Mouse (Mus musculus): ENCODE measurements at regions not wholly inside any gene's neighbourhood (a gene's known extent, or its start where the extent isn't known, plus 50 kb on each side); places are given as distances from the start of the nearest gene placed in this dataset.

DNA sequence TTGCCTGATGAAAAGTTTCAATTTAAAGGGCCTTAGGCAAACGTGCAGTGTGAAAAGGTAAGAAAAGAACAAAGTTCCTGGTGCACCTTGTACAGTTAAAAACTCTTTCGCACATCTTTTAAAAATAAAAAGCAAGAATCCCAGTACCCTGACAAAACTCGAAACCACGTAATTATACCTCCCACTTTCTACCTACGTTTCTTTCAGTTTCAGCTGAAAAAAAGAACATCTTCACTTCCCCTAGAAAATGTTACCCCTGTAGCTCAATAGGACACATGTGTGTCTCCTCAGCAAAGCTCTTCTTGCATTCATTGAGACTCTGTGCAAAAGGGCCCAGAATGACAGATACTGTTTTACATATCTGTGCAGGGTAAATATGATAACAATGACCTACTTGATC lies 113.2 kb downstream of the Spry2 start:
- WGBS = 76% methylated on average over 5 of the region's 5 CpGs

DNA sequence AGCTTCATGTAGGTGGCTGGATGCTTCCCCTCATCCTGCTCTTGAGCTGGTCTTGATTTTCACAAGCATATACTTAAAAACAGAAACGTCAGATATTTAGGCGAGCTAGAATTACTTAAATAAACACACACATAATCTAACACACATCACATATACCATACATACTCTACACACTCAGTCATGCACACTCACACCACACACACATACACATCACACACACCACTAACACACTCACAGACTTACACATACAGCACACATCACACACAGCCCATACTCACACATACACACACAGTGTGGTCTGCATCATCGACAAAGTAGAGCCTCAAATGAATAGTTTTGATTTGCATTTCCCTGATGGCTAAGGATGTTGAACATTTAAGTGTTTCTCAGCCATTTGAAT lies 116.9 kb downstream of the Spry2 start:
- Histone ChIP-seq H3K4me3 (replicated peaks; ENCODE audit: low read length) (no peak overlapping the region), H3K27ac (replicated peaks; ENCODE audit: low read depth, low read length) (no peak overlapping the region), H3K4me1 (ENCODE audit: control insufficient read depth, insufficient read depth, low read length) (no peaks in the 10 kb centered on the region), H3K9ac (ENCODE audit: low read depth, low read length, severe bottlenecking) (no peak overlapping the region), H3K4me2 (replicated peaks; ENCODE audit: low read depth, low read length, severe bottlenecking) (no peak overlapping the region), H3K36me3 (ENCODE audit: control insufficient read depth, insufficient read depth, low read length) (no peaks in the 10 kb centered on the region), H3K9me3 (ENCODE audit: control insufficient read depth, low read length) (0 out of 2 replicates have a peak, but pooled peaks cover 2% of the 10 kb centered on the region), H3K27me3 (ENCODE audit: control insufficient read depth, insufficient read depth, low read length) (no peaks in the 10 kb centered on the region)
- no peak for TF ChIP-seq POLR2A (IDR thresholded peaks at IDR 0.05; ENCODE audit: borderline replicate concordance, extremely low read depth, insufficient read depth, insufficient read length)
- ATAC-seq (ENCODE audit: low FRiP score, low read depth) = no peak
- WGBS = 76% methylated on average over 3 of the region's 3 CpGs
- no peak for DNase-seq (ENCODE audit: low spot score)

More for the DNA sequence above, 113.2 kb downstream of the Spry2 start:
- H3K4me2 ChIP-seq (replicated peaks; ENCODE audit: low read depth, low read length, severe bottlenecking) = no peak overlapping the region
- ATAC-seq (ENCODE audit: low FRiP score, low read depth) (no peak), DNase-seq (ENCODE audit: low spot score) (no peak)
- no peak overlapping the region for H3K9ac ChIP-seq (ENCODE audit: low read depth, low read length, severe bottlenecking)
- H3K27me3 ChIP-seq (ENCODE audit: control insufficient read depth, insufficient read depth, low read length) = no peaks in the 10 kb centered on the region
- no peak overlapping the region for H3K4me3 ChIP-seq (replicated peaks; ENCODE audit: low read length)
- no peak overlapping the region for H3K27ac ChIP-seq (replicated peaks; ENCODE audit: low read depth, low read length)
- no peaks in the 10 kb centered on the region for H3K4me1 ChIP-seq (ENCODE audit: control insufficient read depth, insufficient read depth, low read length)
- no peak for TF ChIP-seq POLR2A (IDR thresholded peaks at IDR 0.05; ENCODE audit: borderline replicate concordance, extremely low read depth, insufficient read depth, insufficient read length)
- 0 out of 2 replicates have a peak, but pooled peaks cover 2% of the 10 kb centered on the region for H3K9me3 ChIP-seq (ENCODE audit: control insufficient read depth, low read length)
- H3K36me3 ChIP-seq (ENCODE audit: control insufficient read depth, insufficient read depth, low read length) = no peaks in the 10 kb centered on the region

DNA sequence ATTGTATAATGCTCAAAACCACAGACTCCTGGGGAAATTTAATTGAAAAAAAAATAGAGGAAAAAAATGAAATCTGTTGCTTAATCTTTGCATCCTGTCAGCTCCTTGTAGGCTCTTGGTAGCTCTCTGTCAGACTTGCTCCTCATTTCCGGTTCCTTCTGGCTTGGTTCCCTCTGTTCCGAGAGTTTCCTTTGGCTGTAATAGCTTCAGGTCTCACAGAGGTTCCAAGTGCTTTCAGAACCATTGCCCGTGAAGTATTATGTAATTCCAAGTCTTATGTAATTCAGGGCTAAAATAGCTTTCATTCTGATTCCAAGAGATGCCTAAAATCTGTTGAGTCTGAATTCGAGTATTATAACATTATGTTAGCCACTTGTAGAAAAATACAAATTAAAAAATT lies 117.3 kb downstream of the Spry2 start:
- H3K27me3 ChIP-seq (ENCODE audit: control insufficient read depth, insufficient read depth, low read length) = no peaks in the 10 kb centered on the region
- H3K4me1 ChIP-seq (ENCODE audit: control insufficient read depth, insufficient read depth, low read length) = no peaks in the 10 kb centered on the region
- ATAC-seq (ENCODE audit: low FRiP score, low read depth) = no peak
- TF ChIP-seq POLR2A (IDR thresholded peaks at IDR 0.05; ENCODE audit: borderline replicate concordance, extremely low read depth, insufficient read depth, insufficient read length) = no peak
- H3K9ac ChIP-seq (ENCODE audit: low read depth, low read length, severe bottlenecking) = no peak overlapping the region
- no peak overlapping the region for H3K4me2 ChIP-seq (replicated peaks; ENCODE audit: low read depth, low read length, severe bottlenecking)
- H3K4me3 ChIP-seq (replicated peaks; ENCODE audit: low read length) = no peak overlapping the region
- peak; percentile 24 for DNase-seq (ENCODE audit: low spot score)
- WGBS = 59% methylated on average over 4 of the region's 4 CpGs
- no peak overlapping the region for H3K27ac ChIP-seq (replicated peaks; ENCODE audit: low read depth, low read length)
- H3K9me3 ChIP-seq (ENCODE audit: control insufficient read depth, low read length) = 0 out of 2 replicates have a peak, but pooled peaks cover 2% of the 10 kb centered on the region
- H3K36me3 ChIP-seq (ENCODE audit: control insufficient read depth, insufficient read depth, low read length) = no peaks in the 10 kb centered on the region

DNA sequence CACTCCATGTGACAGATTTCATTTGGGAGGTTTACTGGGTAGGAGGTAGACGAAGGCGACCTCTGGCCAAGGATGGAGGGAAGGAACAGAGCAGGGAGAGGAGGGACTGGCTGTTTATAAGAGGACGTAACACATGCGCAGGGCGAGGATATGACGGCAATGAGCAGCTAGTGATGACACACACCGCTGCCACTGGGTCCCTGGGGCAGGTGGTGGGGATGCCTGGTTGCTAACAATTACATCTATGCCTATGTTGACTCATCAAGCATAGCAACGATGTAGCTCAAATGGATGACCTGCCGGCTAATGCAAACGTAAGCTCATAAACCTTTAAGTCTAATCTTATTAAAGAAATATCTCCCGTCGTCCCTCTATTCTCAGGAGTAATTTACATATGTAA lies 122.9 kb downstream of the Spry2 start:
- TF ChIP-seq POLR2A (IDR thresholded peaks at IDR 0.05; ENCODE audit: borderline replicate concordance, extremely low read depth, insufficient read depth, insufficient read length) = no peak
- no peaks in the 10 kb centered on the region for H3K36me3 ChIP-seq (ENCODE audit: control insufficient read depth, insufficient read depth, low read length)
- no peaks in the 10 kb centered on the region for H3K4me1 ChIP-seq (ENCODE audit: control insufficient read depth, insufficient read depth, low read length)
- no peaks in the 10 kb centered on the region for H3K27me3 ChIP-seq (ENCODE audit: control insufficient read depth, insufficient read depth, low read length)
- DNase-seq (ENCODE audit: low spot score) (no peak), ATAC-seq (ENCODE audit: low FRiP score, low read depth) (no peak)
- H3K27ac ChIP-seq (replicated peaks; ENCODE audit: low read depth, low read length) = no peak overlapping the region
- H3K4me2 ChIP-seq (replicated peaks; ENCODE audit: low read depth, low read length, severe bottlenecking) = no peak overlapping the region
- 90% methylated on average over 12 of the region's 12 CpGs for WGBS
- no peak overlapping the region for H3K4me3 ChIP-seq (replicated peaks; ENCODE audit: low read length)
- no peaks in the 10 kb centered on the region for H3K9me3 ChIP-seq (ENCODE audit: control insufficient read depth, low read length)
- no peak overlapping the region for H3K9ac ChIP-seq (ENCODE audit: low read depth, low read length, severe bottlenecking)

DNA sequence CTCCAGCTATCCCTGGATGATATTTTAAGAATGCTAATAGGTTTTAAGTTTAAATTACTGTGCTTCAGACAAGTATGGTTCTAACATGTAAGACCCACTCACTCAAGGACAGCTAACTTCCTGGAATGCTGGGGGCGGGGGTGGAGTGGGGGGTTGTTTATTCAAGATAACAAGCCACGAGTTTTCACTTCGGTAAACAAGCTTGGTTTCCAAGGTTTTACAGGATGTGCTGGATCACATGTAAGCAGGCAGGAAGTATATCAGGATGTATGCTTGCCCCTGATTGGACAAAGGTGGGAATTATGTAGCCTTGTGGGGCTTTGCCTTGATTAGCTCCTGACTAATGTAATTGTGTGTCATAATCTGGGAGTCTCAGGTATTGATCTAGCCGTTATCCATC lies 129.5 kb downstream of the Spry2 start:
- 59% methylated on average over 4 of the region's 4 CpGs for WGBS
- no peak for DNase-seq (ENCODE audit: low spot score)

More for the DNA sequence above, 129.5 kb downstream of the Spry2 start:
- no peak overlapping the region for H3K4me3 ChIP-seq (replicated peaks; ENCODE audit: low read length)
- H3K9ac ChIP-seq (ENCODE audit: low read depth, low read length, severe bottlenecking) = no peak overlapping the region
- no peak overlapping the region for H3K4me2 ChIP-seq (replicated peaks; ENCODE audit: low read depth, low read length, severe bottlenecking)
- H3K36me3 ChIP-seq (ENCODE audit: control insufficient read depth, insufficient read depth, low read length) = no peaks in the 10 kb centered on the region
- no peak for ATAC-seq (ENCODE audit: low FRiP score, low read depth)
- H3K9me3 ChIP-seq (ENCODE audit: control insufficient read depth, low read length) = no peaks in the 10 kb centered on the region
- TF ChIP-seq POLR2A (IDR thresholded peaks at IDR 0.05; ENCODE audit: borderline replicate concordance, extremely low read depth, insufficient read depth, insufficient read length) = no peak
- no peaks in the 10 kb centered on the region for H3K27me3 ChIP-seq (ENCODE audit: control insufficient read depth, insufficient read depth, low read length)
- H3K27ac ChIP-seq (replicated peaks; ENCODE audit: low read depth, low read length) = no peak overlapping the region
- H3K4me1 ChIP-seq (ENCODE audit: control insufficient read depth, insufficient read depth, low read length) = no peaks in the 10 kb centered on the region
